Mouse (Mus musculus): ENCODE results near the gene Tmem80. TPM values are rescaled to one million over a fixed set of nuclear protein-coding genes. Genes with fewer than 3 reads are reported as not detected.

The Tmem80 gene
- polyA plus RNA-seq (2015; fragmentation: Nextera tagmentation; extraction: Ambion mirVana): 57.7 and 58.0 TPM in 2 replicates

DNA sequence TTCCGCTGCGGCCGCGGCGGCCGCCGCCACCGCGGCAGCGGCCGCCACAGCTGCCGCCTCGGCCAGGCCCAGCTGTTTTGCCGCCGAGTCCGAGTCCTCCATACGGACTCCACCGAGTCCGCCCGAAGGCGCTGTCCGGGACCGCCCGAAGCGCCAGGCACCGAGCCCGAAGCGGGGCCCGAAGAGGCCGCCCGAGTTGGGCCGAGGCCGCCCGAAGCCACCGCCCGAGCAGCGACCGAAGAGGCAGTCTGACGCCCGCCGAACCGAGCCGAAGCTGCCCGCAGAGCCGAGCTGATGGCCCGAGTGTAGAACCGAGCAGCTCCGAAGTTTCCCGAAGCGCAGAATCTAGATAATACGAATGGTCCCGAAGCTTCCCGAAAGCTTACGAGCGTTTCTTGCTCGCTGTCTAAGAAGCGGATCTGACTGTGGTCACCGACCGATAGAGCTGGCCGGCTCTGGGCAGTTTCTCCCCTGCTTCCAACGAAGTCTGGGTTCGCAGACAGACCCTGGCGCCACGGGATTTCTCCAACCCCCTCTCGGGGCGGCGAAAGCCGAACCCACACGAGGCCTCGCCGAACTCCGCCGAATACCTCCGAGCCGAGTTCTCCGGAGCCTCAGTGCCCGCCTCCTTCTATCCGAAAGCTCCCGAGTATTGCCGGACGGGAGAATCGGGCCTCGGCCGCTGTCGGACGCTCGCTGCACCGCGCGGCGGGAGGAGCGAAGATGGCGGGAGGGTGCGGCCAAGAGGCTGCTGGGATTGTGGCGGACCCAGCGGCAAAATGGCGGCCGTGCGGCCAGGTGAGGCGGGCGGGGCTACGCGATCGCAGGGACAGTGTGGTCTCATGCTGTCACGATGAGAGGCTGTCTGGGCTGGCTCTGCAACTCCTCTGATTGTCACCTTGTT lies at the start of gene Tmem80, which contains the start of gene Deaf1:
TSS of gene Tmem80 (plus strand) at position 271 of the 904 bp plus-strand sequence.
TSS of gene Deaf1 (minus strand) at position 222 of the 904 bp plus-strand sequence.
- Histone ChIP-seq H3K4me3 (peak within 1 kb of the TSS; percentile 65), H3K9ac (peak within 1 kb of the TSS; percentile 97), H3K27ac (peak within 1 kb of the TSS; percentile 100), H3K4me2 (peak within 1 kb of the TSS; percentile 96), H3K36me3 (peaks cover 24% of the 10 kb centered on the region), H3K4me1 (peaks cover 31% of the 10 kb centered on the region), H3K27me3 (no peaks in the 10 kb centered on the region), H3K9me3 (no peaks in the 10 kb centered on the region)
- ATAC-seq (ENCODE audit: insufficient number of reproducible peaks, insufficient read depth, low FRiP score, low TSS enrichment, low read depth): peak; percentile 95
- under 1% methylated on average over 105 of the region's 105 CpGs for WGBS

GRCm38 (mm10) chr7:141278766-141279590 lies 48.6 kb upstream of the Tmem80 start, which contains the start of gene Sct:
Sct (minus strand) TSS chr7:141279133.
- 2% methylated on average over 46 of the region's 46 CpGs for WGBS
- Histone ChIP-seq H3K4me1 (peaks cover 9% of the 10 kb centered on the region), H3K36me3 (no peaks in the 10 kb centered on the region), H3K9me3 (no peaks in the 10 kb centered on the region), H3K9ac (peak within 1 kb of the TSS; percentile 73), H3K4me2 (peak within 1 kb of the TSS; percentile 97), H3K4me3 (peak within 1 kb of the TSS; percentile 52), H3K27me3 (peaks cover 16% of the 10 kb centered on the region), H3K27ac (no peak within 1 kb of the TSS)
- ATAC-seq (ENCODE audit: insufficient number of reproducible peaks, insufficient read depth, low FRiP score, low TSS enrichment, low read depth): peak; percentile 49; the same call in 1 of the 2 replicates

DNA sequence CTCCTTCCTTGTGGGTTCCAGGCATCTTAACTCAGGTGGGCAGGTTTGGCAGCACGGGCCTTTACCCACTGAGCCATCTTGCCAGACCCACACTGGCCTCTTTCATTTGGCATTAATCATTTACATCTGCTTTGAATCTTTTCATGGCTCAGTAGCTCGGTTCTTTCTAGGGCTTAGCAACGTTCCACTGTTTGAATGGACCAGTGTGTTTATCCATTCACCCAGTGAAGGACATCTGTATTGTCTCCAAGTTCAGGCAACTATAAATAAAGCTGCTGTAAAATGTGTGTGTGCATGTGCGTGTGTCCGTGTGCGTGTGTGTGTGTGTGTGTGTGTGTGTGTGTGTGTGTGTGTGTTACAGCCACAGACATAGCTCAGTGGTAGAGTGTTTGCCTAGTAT lies 46.1 kb upstream of the Tmem80 start:
- Histone ChIP-seq H3K9me3 (no peaks in the 10 kb centered on the region), H3K27ac (no peak overlapping the region), H3K4me1 (peaks cover 9% of the 10 kb centered on the region), H3K9ac (no peak overlapping the region), H3K36me3 (no peaks in the 10 kb centered on the region), H3K27me3 (peaks cover 16% of the 10 kb centered on the region), H3K4me2 (no peak overlapping the region), H3K4me3 (no peak overlapping the region)
- no peak for ATAC-seq (ENCODE audit: insufficient number of reproducible peaks, insufficient read depth, low FRiP score, low TSS enrichment, low read depth)
- 55% methylated on average over 6 of the region's 6 CpGs for WGBS

GRCm38 (mm10) chr7:141282756-141283155 lies 44.8 kb upstream of the Tmem80 start:
- Histone ChIP-seq H3K9ac (no peak overlapping the region), H3K27me3 (peaks cover 16% of the 10 kb centered on the region), H3K9me3 (no peaks in the 10 kb centered on the region), H3K4me3 (no peak overlapping the region), H3K4me2 (no peak overlapping the region), H3K27ac (no peak overlapping the region), H3K36me3 (no peaks in the 10 kb centered on the region), H3K4me1 (peaks cover 9% of the 10 kb centered on the region)
- ATAC-seq (ENCODE audit: insufficient number of reproducible peaks, insufficient read depth, low FRiP score, low TSS enrichment, low read depth): no peak
- WGBS: 84% methylated on average over 4 of the region's 4 CpGs

- Histone ChIP-seq H3K9ac (no peak overlapping the region), H3K36me3 (no peaks in the 10 kb centered on the region), H3K4me3 (no peak overlapping the region), H3K4me2 (no peak overlapping the region), H3K27me3 (peaks cover 22% of the 10 kb centered on the region), H3K4me1 (peaks cover 16% of the 10 kb centered on the region), H3K27ac (no peak overlapping the region), H3K9me3 (no peaks in the 10 kb centered on the region)
- ATAC-seq (ENCODE audit: insufficient number of reproducible peaks, insufficient read depth, low FRiP score, low TSS enrichment, low read depth): no peak
- WGBS: 84% methylated on average over 3 of the region's 3 CpGs
Observed at GRCm38 (mm10) chr7:141288042-141288441, 39.5 kb upstream of the Tmem80 start.

DNA sequence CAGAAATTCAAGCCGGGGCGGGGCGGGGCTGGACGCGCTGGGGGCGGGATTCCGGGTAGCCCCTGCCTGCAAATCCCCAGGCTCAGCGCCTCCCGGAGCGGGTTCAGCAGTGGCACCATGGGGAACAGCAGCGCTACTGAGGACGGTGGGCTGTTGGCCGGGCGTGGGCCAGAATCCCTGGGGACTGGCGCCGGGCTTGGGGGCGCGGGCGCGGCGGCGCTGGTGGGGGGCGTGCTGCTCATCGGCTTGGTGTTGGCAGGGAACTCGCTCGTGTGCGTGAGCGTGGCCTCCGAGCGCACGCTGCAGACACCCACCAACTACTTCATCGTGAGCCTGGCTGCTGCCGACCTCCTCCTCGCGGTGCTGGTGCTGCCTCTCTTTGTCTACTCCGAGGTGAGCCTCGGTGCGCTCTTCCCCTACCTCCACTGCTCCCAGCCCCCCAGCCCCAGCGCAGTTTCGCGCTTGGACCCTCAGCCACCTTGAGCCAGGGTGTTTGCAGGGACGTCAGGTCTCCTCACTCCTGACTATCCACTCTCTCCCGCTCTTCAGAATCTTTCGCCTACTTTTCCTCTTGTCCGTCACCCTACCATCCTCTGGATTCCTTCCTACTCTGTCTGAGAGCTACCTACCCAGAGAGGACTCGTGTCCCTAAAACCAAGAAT lies 35.5 kb upstream of the Tmem80 start, which contains the start of gene Drd4:
TSS of gene Drd4 (plus strand) at position 86 of the 662 bp plus-strand sequence.
- H3K27me3 ChIP-seq: peaks cover 54% of the 10 kb centered on the region
- ATAC-seq (ENCODE audit: insufficient number of reproducible peaks, insufficient read depth, low FRiP score, low TSS enrichment, low read depth): peak; percentile 64; the same call in 1 of the 2 replicates

GRCm38 (mm10) chr7:141292583-141293388 lies 34.8 kb upstream of the Tmem80 start:
- ATAC-seq (ENCODE audit: insufficient number of reproducible peaks, insufficient read depth, low FRiP score, low TSS enrichment, low read depth): no peak
- no peak overlapping the region for H3K27ac ChIP-seq
- peaks cover 33% of the 10 kb centered on the region for H3K4me1 ChIP-seq
- no peaks in the 10 kb centered on the region for H3K9me3 ChIP-seq
- H3K4me2 ChIP-seq: peak overlapping the region; percentile 86
- peak overlapping the region; percentile 68 for H3K9ac ChIP-seq
- 29% methylated on average over 15 of the region's 15 CpGs for WGBS
- peaks cover 12% of the 10 kb centered on the region for H3K36me3 ChIP-seq
- peaks cover 54% of the 10 kb centered on the region for H3K27me3 ChIP-seq
- peak overlapping the region; percentile 55 for H3K4me3 ChIP-seq

More for the DNA sequence above, 35.5 kb upstream of the Tmem80 start, which contains the start of gene Drd4:
- peak within 1 kb of the TSS; percentile 86 for H3K4me2 ChIP-seq
- H3K9ac ChIP-seq: peak within 1 kb of the TSS; percentile 68
- no peak within 1 kb of the TSS for H3K27ac ChIP-seq
- WGBS: 1% methylated on average over 46 of the region's 46 CpGs
- H3K36me3 ChIP-seq: peaks cover 5% of the 10 kb centered on the region
- H3K4me3 ChIP-seq: peak within 1 kb of the TSS; percentile 55
- H3K9me3 ChIP-seq: no peaks in the 10 kb centered on the region
- peaks cover 33% of the 10 kb centered on the region for H3K4me1 ChIP-seq

GRCm38 (mm10) chr7:141293852-141294471 lies 33.6 kb upstream of the Tmem80 start:
- ATAC-seq (ENCODE audit: insufficient number of reproducible peaks, insufficient read depth, low FRiP score, low TSS enrichment, low read depth): peak; percentile 8; the same call in 1 of the 2 replicates
- H3K27ac ChIP-seq: no peak overlapping the region
- peak overlapping the region; percentile 66 for H3K9ac ChIP-seq
- H3K4me1 ChIP-seq: peaks cover 33% of the 10 kb centered on the region
- H3K27me3 ChIP-seq: peaks cover 54% of the 10 kb centered on the region
- no peaks in the 10 kb centered on the region for H3K9me3 ChIP-seq
- peak overlapping the region; percentile 81 for H3K4me2 ChIP-seq
- WGBS: 1% methylated on average over 53 of the region's 53 CpGs
- peaks cover 18% of the 10 kb centered on the region for H3K36me3 ChIP-seq
- H3K4me3 ChIP-seq: peak overlapping the region; percentile 45

DNA sequence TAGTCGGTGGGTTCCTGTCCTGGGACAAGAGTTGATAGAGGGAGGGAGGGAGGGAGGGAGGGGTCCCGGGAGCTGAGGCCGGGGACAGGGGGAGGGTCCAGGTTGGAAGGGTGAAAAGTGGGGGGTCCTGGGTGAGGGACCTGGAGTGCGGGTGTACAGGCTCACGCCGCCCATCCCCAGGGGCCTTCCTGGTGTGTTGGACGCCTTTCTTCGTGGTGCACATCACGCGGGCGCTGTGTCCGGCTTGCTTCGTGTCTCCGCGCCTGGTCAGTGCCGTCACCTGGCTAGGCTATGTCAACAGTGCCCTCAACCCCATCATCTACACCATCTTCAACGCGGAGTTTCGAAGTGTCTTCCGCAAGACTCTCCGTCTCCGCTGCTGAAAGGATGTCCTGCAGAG lies 33.1 kb upstream of the Tmem80 start:
- peaks cover 24% of the 10 kb centered on the region for H3K36me3 ChIP-seq
- H3K27me3 ChIP-seq: peaks cover 54% of the 10 kb centered on the region
- peaks cover 33% of the 10 kb centered on the region for H3K4me1 ChIP-seq
- no peaks in the 10 kb centered on the region for H3K9me3 ChIP-seq
- WGBS: 7% methylated on average over 22 of the region's 22 CpGs
- no peak overlapping the region; the same call in 1 of the 2 replicates for H3K9ac ChIP-seq
- H3K4me3 ChIP-seq: peak overlapping the region; percentile 45
- no peak for ATAC-seq (ENCODE audit: insufficient number of reproducible peaks, insufficient read depth, low FRiP score, low TSS enrichment, low read depth)
- peak overlapping the region; percentile 81 for H3K4me2 ChIP-seq
- no peak overlapping the region for H3K27ac ChIP-seq
